Mouse (Mus musculus) liver, postnatal 0 days (tissue): ENCODE results near the gene Hist1h3i. TPM values are rescaled to one million over a fixed set of nuclear protein-coding genes. Genes with fewer than 3 reads are reported as not detected.
"Not testable (repeated sequence)": the region's sequence is repeated elsewhere in the genome, so short reads cannot be mapped to it uniquely, and the experiment has no call there.

ENCODE experiments used
- ATAC-seq: fragments of 200-750 bp; cut with Nextera tagmentation; 2 replicates; pipeline ENCODE4 v1.8.0; 2017; ENCODE audit warnings: mild to moderate bottlenecking, moderate library complexity
- DNase-seq: peaks from one replicate; pipeline ENCODE4 v3.0.0-alpha.2; 2016
- H3K27ac ChIP-seq: fragments of 300-500 bp; sonication (generic); 2 replicates; pipeline ENCODE4 v1.5.1; 2014; ENCODE audit warnings: antibody characterized with exemption, moderate library complexity, mild to moderate bottlenecking, low read depth
- H3K27me3 ChIP-seq: fragments of 300-500 bp; sonication (generic); 2 replicates; pipeline ENCODE4 v1.6.1; 2014; ENCODE audit warnings: low read length, control low read depth, mixed read lengths; ENCODE audit not compliant: insufficient read depth
- H3K36me3 ChIP-seq: fragments of 300-500 bp; sonication (generic); replicated peaks from 2 replicates; pipeline ENCODE4 v1.6.1; 2014; ENCODE audit warnings: mild to moderate bottlenecking, control low read depth, low read length, moderate library complexity, mixed read lengths; ENCODE audit not compliant: insufficient read depth
- H3K4me1 ChIP-seq: fragments of 300-500 bp; sonication (generic); 2 replicates; pipeline ENCODE4 v1.6.1; 2014; ENCODE audit warnings: antibody characterized with exemption, mild to moderate bottlenecking, control low read depth; ENCODE audit not compliant: insufficient read depth
- H3K4me2 ChIP-seq: fragments of 300-500 bp; sonication (generic); 2 replicates; pipeline ENCODE4 v1.6.1; 2014; ENCODE audit warnings: low read depth, mild to moderate bottlenecking, low read length, moderate library complexity, mixed read lengths
- H3K4me3 ChIP-seq: fragments of 300-500 bp; sonication (generic); 2 replicates; pipeline ENCODE4 v1.5.1; 2014; ENCODE audit warnings: low read depth, low read length
- H3K9ac ChIP-seq: fragments of 300-500 bp; sonication (generic); replicated peaks from 2 replicates; pipeline ENCODE4 v1.6.1; 2014; ENCODE audit warnings: mild to moderate bottlenecking, moderate library complexity
- H3K9me3 ChIP-seq: fragments of 300-500 bp; sonication (generic); 2 replicates; pipeline ENCODE4 v1.6.1; 2016; ENCODE audit warnings: mild to moderate bottlenecking, control low read depth, low read length, mixed read lengths
- CTCF ChIP-seq: sonication (generic); IDR thresholded peaks from 2 replicates; pipeline ENCODE4 v1.5.1; 2016; ENCODE audit warnings: antibody characterized with exemption, low read depth
- EP300 ChIP-seq: IDR thresholded peaks from 2 replicates; pipeline ENCODE4 v1.6.1; 2016; ENCODE audit warnings: antibody characterized with exemption, low read depth, mild to moderate bottlenecking
- WGBS: fragments of 180-500 bp; shearing (Covaris S2); extraction: QIAGEN DNeasy Blood & Tissue Kit; methylation state at CpG from one replicate; pipeline ENCODE4 v1.1.7; 2014; ENCODE audit not compliant: insufficient replicate concordance; 5-methylcytosine and 5-hydroxymethylcytosine counted together
- polyA plus RNA-seq: library from polyadenylated mRNA; unstranded; fragments of >200 nt; fragmentation: Nextera tagmentation; extraction: Ambion mirVana; gene quantifications from 2 replicates; pipeline ENCODE4 v1.2.1, GENCODE M21; 2015

Gene Hist1h3i
- 95.1 and 107 TPM in 2 replicates for polyA plus RNA-seq

- Histone ChIP-seq H3K4me2 (peak within 1 kb of the TSS; percentile 71), H3K4me3 (peak within 1 kb of the TSS; percentile 36), H3K9me3 (no peaks in the 10 kb centered on the region), H3K4me1 (peaks cover 21% of the 10 kb centered on the region), H3K36me3 (no peaks in the 10 kb centered on the region), H3K9ac (peak within 1 kb of the TSS; percentile 74), H3K27ac (peak within 1 kb of the TSS; percentile 95), H3K27me3 (no peaks in the 10 kb centered on the region)
- TF ChIP-seq CTCF: no peak
- peak; percentile 66; the same call in 1 of the 2 replicates for TF ChIP-seq EP300
- under 1% methylated on average over 13 of the region's 20 CpGs for WGBS
- ATAC-seq (peak; percentile 39), DNase-seq (peak; percentile 54)
Observed at GRCm38 (mm10) chr13:21783255-21783617, at the start of gene Hist1h3i. TSS of gene Hist1h3i (minus strand) at chr13:21783370.

- ATAC-seq: peak; percentile 69
- peak within 1 kb of the TSS; percentile 70 for H3K27ac ChIP-seq
- H3K9ac ChIP-seq, H3K4me3 ChIP-seq, H3K4me1 ChIP-seq, DNase-seq, H3K36me3 ChIP-seq, H3K27me3 ChIP-seq, H3K9me3 ChIP-seq: not testable (repeated sequence)
- WGBS: 0% methylated on average over 15 of the region's 58 CpGs
- peak within 1 kb of the TSS; percentile 26; the same call in 1 of the 2 replicates for H3K4me2 ChIP-seq
Observed at GRCm38 (mm10) chr13:21831418-21832394, 48.5 kb upstream of the Hist1h3i start, which contains the start of gene Hist1h4n. TSS of gene Hist1h4n (minus strand) at chr13:21832196.

- WGBS: 87% methylated on average over 10 of the region's 10 CpGs
- no peak for TF ChIP-seq CTCF
- no peak for TF ChIP-seq EP300
- Histone ChIP-seq H3K4me2 (peak overlapping the region; percentile 2; the same call in 1 of the 2 replicates), H3K27me3 (no peaks in the 10 kb centered on the region), H3K4me1 (no peaks in the 10 kb centered on the region), H3K27ac (peak overlapping the region; percentile 66), H3K4me3 (no peak overlapping the region), H3K36me3 (no peaks in the 10 kb centered on the region), H3K9me3 (no peaks in the 10 kb centered on the region), H3K9ac (peak overlapping the region; percentile 48; the same call in 1 of the 2 replicates)
- no peak for ATAC-seq
- no peak for DNase-seq
Observed at GRCm38 (mm10) chr13:21830344-21830743, 47.2 kb upstream of the Hist1h3i start.

- whole genome bisulfite sequencing: 81% methylated on average over 3 of the region's 3 CpGs
- ATAC-seq: no peak
- H3K9ac ChIP-seq: no peak overlapping the region
Observed at GRCm38 (mm10) chr13:21828511-21828910, 45.3 kb upstream of the Hist1h3i start.

GRCm38 (mm10) chr13:21820082-21820890, 37.1 kb upstream of the Hist1h3i start:
- not testable (repeated sequence) for DNase-seq, H3K9ac ChIP-seq, H3K27me3 ChIP-seq, ATAC-seq, H3K4me1 ChIP-seq, H3K4me3 ChIP-seq, H3K27ac ChIP-seq, H3K4me2 ChIP-seq, H3K9me3 ChIP-seq, H3K36me3 ChIP-seq
- WGBS: 68% methylated on average over 6 of the region's 16 CpGs

More at GRCm38 (mm10) chr13:21828511-21828910, 45.3 kb upstream of the Hist1h3i start:
- no peak overlapping the region for H3K4me2 ChIP-seq
- no peaks in the 10 kb centered on the region for H3K9me3 ChIP-seq
- H3K4me1 ChIP-seq: no peaks in the 10 kb centered on the region
- no peaks in the 10 kb centered on the region for H3K36me3 ChIP-seq
- no peak for DNase-seq
- H3K27me3 ChIP-seq: no peaks in the 10 kb centered on the region
- no peak overlapping the region for H3K4me3 ChIP-seq
- TF ChIP-seq CTCF: no peak
- no peak for TF ChIP-seq EP300
- no peak overlapping the region for H3K27ac ChIP-seq

GRCm38 (mm10) chr13:21812092-21812491, 28.9 kb upstream of the Hist1h3i start:
- not testable (repeated sequence) for H3K9me3 ChIP-seq, H3K4me2 ChIP-seq, H3K27me3 ChIP-seq, H3K9ac ChIP-seq, DNase-seq, H3K4me1 ChIP-seq, H3K36me3 ChIP-seq
- Histone ChIP-seq H3K4me3 (0 out of 2 replicates have a peak overlapping the region, but pooled peaks have one; percentile 8), H3K27ac (peak overlapping the region; percentile 78)
- ATAC-seq: peak; percentile 35
- WGBS: 0% methylated on average over 10 of the region's 14 CpGs

GRCm38 (mm10) chr13:21811539-21811938, 28.4 kb upstream of the Hist1h3i start, which contains the start of gene Hist1h4m:
TSS of gene Hist1h4m (plus strand) at chr13:21811746.
- not testable (repeated sequence) for H3K4me1 ChIP-seq, H3K27me3 ChIP-seq, H3K36me3 ChIP-seq, DNase-seq, H3K9me3 ChIP-seq, H3K9ac ChIP-seq, H3K4me2 ChIP-seq
- WGBS: no CpG with 5 or more reads among the region's 24 CpGs
- peak; percentile 47 for ATAC-seq
- Histone ChIP-seq H3K27ac (peak within 1 kb of the TSS; percentile 78), H3K4me3 (0 out of 2 replicates have a peak within 1 kb of the TSS, but pooled peaks have one; percentile 8)

- H3K27ac ChIP-seq, H3K27me3 ChIP-seq, H3K36me3 ChIP-seq, H3K9ac ChIP-seq, H3K9me3 ChIP-seq, H3K4me1 ChIP-seq, DNase-seq, H3K4me2 ChIP-seq, H3K4me3 ChIP-seq: not testable (repeated sequence)
- no CpG with 5 or more reads among the region's 8 CpGs for WGBS
- peak; percentile 19 for ATAC-seq
Observed at GRCm38 (mm10) chr13:21811074-21811473, 27.9 kb upstream of the Hist1h3i start.
